Mouse (Mus musculus): ENCODE measurements around the gene Pkdrej.
"Not testable (repeated sequence)": the region's sequence is repeated elsewhere in the genome, so short reads cannot be mapped to it uniquely, and the experiment has no call there.

Gene Pkdrej

GRCm38 (mm10) chr15:85821203-85822010 is at the start of gene Pkdrej:
Pkdrej (minus strand) TSS chr15:85821734.
- no peak for DNase-seq

GRCm38 (mm10) chr15:85867696-85868095 is 46.2 kb upstream of the Pkdrej start:
- peak; percentile 85 for DNase-seq

GRCm38 (mm10) chr15:85865913-85866312 is 44.4 kb upstream of the Pkdrej start:
- not testable (repeated sequence) for DNase-seq

GRCm38 (mm10) chr15:85859490-85860031 is 38.0 kb upstream of the Pkdrej start, which contains the start of gene Gtse1:
Gtse1 (plus strand) TSS chr15:85859745.
- peak; percentile 98 for DNase-seq

GRCm38 (mm10) chr15:85858980-85859489 is 37.5 kb upstream of the Pkdrej start:
- no peak for DNase-seq

- DNase-seq, result peak; percentile 59
Observed at GRCm38 (mm10) chr15:85851656-85852392, 30.3 kb upstream of the Pkdrej start.

GRCm38 (mm10) chr15:85845071-85845470 is 23.5 kb upstream of the Pkdrej start:
- DNase-seq, result no peak

- peak; percentile 71 for DNase-seq
Observed at GRCm38 (mm10) chr15:85841796-85842360, 20.3 kb upstream of the Pkdrej start.

GRCm38 (mm10) chr15:85840983-85841382 is 19.4 kb upstream of the Pkdrej start:
- DNase-seq, result peak; percentile 33

GRCm38 (mm10) chr15:85836887-85837286 is 15.4 kb upstream of the Pkdrej start:
- no peak for DNase-seq

GRCm38 (mm10) chr15:85835335-85835734 is 13.8 kb upstream of the Pkdrej start:
- peak; percentile 44 for DNase-seq

- DNase-seq, result no peak
Observed at GRCm38 (mm10) chr15:85832599-85832998, 11.1 kb upstream of the Pkdrej start.

- peak; percentile 94 for DNase-seq
Observed at GRCm38 (mm10) chr15:85831954-85832590, 10.5 kb upstream of the Pkdrej start, which contains the start of gene Ttc38. Ttc38 (plus strand) TSS chr15:85832306.

GRCm38 (mm10) chr15:85829470-85829869 is 7.9 kb upstream of the Pkdrej start:
- no peak for DNase-seq

GRCm38 (mm10) chr15:85828071-85828470 is 6.5 kb upstream of the Pkdrej start:
- DNase-seq, result no peak

GRCm38 (mm10) chr15:85826676-85827075 is 5.1 kb upstream of the Pkdrej start:
- DNase-seq, result no peak

- DNase-seq, result no peak
Observed at GRCm38 (mm10) chr15:85822011-85822359, 451 bp upstream of the Pkdrej start.

- no peak for DNase-seq
Observed at GRCm38 (mm10) chr15:85813428-85813827, 8.1 kb downstream of the Pkdrej start.

GRCm38 (mm10) chr15:85811535-85812277 is 9.8 kb downstream of the Pkdrej start, which contains the start of gene Cdpf1:
Cdpf1 (minus strand) TSS chr15:85811697.
- peak; percentile 99 for DNase-seq

- DNase-seq, result peak; percentile 58
Observed at GRCm38 (mm10) chr15:85810806-85811521, 10.6 kb downstream of the Pkdrej start.

GRCm38 (mm10) chr15:85810462-85810805 is 11.1 kb downstream of the Pkdrej start:
- DNase-seq, result peak; percentile 31
